Mouse (Mus musculus) cerebellum, adult 2 months (tissue): Measurements from ENCODE around the gene Mst1.

Source experiments
- CTCF ChIP-seq: fragments of 200-500 bp; IDR thresholded peaks from 2 replicates; pipeline ENCODE4 v1.5.1; 2011; ENCODE audit warnings: low read depth, mild to moderate bottlenecking, control low read depth, low read length, moderate library complexity, borderline replicate concordance; ENCODE audit not compliant: insufficient read depth
- POLR2A ChIP-seq: fragments of 200-500 bp; IDR thresholded peaks from 2 replicates; pipeline ENCODE4 v1.6.1; 2011; ENCODE audit warnings: low read length, control low read depth, borderline replicate concordance; ENCODE audit not compliant: insufficient read depth

DNA sequence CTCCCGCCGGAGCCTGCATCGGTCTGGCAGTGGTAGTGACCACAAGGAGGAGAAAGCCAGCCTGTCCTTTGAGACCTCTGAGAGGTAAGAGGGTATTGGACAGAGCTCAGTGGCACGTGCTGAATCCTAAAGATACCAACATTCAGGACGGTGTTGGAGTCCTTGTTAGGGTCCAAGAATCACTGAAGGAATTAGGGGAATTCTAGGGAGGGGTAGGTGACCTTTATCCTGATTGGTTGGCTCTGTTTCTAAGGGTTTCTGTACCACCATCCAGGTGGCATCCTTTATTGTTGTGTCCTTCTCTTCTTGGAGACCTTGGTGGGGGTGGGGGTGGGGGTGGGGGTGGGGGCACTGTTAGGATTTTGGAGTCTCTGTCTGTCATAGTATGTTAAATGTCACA lies 48.1 kb upstream of the Mst1 start:
- TF ChIP-seq CTCF: no peak
- no peak for TF ChIP-seq POLR2A
